Mouse (Mus musculus) kidney, postnatal 14 days (tissue): ENCODE data around the gene Aggf1.
"Not testable (repeated sequence)": the region's sequence is repeated elsewhere in the genome, so short reads cannot be mapped to it uniquely, and the experiment has no call there.

Source experiments
- DNase-seq: peaks from one replicate; pipeline ENCODE4 v3.0.0; 2022; ENCODE audit warnings: mixed read lengths

Gene Aggf1

DNA sequence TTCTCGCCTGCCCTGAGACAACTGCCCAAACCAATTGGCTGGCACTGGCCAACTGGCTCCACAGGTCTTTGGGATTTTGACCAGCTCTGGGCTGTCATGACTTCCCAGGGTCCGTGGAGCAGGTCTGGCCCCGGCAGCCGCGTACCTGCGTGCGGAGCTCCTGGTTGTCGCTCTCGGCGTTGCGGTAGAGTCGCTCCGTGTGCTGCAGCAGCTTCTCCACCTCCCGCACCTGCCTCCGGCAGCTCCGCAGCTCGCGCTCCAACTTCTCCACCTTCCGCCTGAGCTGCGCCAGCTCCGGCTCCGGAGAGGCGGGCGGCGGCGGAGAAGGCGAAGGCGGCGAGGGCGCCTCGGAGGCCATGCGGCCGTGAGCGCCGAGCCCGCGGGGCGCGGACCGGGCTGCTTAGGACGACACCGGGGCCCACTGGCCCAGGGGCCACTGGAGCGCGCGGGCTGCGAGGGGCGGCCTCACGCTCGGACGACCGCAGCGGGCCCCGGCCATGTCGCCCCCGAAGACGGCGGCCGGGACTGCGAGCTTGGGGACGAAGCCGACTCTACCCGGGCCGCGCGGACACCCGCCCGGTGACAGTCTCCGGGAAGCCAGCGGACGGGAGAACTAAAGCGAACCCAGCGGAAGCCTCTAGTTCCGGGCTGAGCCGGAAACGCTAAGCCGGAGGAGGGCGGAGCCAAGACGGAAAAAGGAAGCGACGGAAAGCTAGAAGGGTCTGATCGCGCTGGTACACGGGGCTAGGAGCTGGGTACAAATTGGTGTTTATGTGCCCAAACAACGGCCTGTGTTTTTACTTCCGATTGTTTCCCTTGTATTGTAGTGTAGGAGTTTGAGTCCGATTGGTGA, at the start of gene Aggf1:
TSS of gene Aggf1 (minus strand) at position 652 of the 853 bp plus-strand sequence.
- peak; percentile 94 for DNase-seq

DNA sequence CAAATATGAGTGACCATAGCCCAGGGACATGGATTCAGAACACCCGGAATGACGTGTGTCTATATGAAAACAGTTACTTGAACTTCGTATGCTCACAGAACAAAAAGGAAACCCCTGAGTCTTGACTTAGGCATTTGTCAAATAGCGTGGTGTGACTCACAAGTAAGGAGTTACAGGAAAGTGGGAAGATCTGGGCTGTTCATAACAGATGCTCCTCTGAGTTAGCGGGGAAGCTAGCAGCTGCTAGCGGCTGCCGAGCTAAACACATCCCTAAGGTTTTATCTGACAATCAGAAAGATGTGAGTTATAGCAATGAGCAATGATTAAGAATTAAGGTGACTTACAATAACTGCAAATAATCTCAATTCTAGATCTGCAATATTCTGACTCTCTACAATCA, 49.8 kb upstream of the Aggf1 start:
- no peak for DNase-seq

DNA sequence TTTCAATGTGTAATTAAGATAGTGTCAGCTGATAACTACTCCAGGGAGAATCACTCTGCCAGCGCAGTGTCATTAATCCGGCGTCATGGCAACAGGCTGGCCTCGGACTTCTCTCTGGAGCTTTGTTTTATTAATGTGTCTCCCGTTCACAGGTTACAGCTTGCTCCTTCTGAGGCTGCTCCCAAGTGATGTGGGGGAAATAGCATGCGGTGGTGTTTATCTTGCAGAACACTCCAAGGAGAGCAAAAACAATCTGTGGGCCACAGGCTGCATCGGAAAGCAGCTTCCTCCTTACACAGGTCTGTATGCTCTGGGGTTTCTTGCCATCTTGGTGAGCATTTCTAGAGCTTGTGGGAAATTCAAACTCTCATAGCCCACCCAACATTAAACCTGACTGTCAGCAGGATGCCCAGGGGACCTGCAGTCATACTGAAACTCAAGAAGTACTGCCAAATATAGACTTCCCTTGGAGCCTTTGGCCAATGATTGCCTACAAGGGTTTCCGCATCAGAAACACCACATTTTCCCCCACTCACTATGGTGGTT, 44.1 kb upstream of the Aggf1 start:
- DNase-seq: no peak

DNA sequence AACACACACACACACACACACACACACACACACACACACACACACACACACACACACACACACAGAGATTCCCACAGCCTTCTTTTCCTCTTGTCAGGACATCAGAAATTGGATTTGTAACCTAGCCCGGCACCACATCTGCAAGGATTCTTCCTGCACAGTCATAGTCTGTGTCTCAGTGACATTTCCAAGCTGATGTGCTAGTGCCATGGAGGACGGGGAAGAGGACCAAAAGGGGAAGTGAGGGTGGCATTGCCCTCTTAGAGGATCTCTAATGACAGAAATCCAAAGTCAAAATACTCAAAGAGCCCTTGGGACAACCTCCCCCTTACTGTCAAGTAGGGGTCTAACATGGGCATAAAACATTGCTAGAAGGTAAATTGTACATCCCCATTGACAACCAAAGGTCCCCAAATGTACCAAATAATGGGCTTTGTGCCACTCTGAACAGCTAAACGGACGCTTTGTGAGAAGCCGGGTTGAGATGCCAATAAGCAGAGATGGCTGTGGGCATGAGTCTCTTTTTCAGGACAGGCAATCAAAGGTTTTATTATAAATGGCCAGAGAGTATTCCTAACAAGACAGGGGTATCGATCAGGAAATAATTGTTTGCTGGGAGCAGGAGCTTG, 43.5 kb upstream of the Aggf1 start:
- no peak for DNase-seq

DNA sequence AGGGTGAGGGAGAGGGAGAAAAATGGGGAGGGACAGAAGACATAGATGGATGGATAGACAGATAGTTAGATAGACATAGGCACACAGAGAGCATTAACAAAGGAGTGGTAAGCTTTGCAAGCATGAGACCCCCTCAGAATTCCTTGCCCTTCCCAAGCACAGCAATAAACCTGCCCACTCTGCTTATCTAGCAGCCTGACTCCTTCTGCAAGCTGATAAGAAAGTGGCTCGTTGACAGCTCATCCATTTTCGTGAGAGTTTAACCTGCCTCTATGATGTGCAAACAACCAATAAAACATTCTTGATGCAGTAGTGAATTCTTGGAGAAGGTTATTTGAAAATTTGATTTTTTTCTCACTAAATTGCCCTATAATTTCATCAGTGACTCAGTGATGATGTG, 37.1 kb upstream of the Aggf1 start:
- DNase-seq: no peak

DNA sequence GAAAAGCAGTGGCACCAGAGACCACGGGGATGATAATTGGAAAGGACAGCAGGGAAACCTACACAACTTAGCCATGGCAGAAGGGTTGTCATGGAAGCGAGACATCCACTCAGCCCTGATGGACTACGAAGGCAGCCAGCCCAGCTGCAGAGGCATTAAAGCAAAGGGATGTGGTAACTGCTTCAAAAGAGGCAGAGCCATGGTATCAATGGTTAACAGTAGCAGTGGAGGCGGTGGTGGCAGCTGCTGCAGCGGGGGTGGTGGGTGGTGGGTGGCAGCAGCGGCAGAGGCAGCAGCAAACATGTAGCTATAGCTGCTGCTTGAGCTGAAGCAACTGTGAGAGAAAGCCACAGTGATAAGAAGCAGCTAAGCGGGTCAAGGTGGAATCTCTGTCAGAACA, 18.1 kb upstream of the Aggf1 start:
- no peak for DNase-seq

DNA sequence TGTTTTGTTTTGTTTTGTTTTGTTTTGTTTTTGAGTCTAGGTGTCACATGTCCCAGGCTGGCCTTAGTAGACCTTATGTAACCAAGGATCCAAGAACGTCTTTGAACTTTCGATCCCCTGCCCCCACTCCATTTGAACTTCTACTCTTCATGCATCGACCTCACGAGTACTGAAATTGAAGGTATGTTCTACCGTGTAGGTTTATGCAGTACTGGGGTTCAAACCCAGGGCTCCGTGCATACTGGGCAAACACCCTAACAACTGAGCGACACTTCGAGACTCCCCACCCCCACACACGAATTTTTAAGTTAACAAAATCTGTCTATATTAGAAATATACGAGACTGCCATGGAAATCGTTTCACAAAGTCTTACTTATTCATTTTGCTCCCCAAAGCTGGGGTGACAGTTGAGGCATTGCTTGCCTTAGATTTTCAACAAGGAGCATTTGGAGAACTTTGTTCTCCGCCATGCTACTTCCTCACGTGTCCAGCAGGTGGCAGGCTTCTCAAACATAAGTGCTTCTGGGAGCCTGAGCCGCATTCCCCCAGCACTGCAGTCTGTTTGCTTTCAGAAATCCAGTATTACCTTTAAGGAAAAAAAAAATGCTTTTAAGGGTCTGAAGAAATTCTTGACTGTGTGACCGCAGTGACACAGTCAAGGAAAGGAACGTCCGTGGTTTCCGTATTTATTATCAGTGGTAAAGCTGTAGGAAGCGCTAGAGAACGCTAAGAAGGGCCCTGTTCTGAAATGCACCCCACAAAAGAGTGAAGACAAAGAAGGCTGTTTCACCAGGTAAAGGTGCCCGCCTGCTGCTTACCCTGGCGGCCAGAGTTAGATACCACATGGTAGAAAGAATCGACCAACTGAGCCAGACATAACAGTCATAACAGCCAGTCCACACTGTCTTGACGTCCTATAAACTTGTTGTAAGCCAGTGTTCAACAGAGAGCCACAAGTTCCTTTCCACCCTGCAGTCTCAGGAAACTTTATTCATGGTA, 15.0 kb upstream of the Aggf1 start:
- DNase-seq: peak; percentile 75

DNA sequence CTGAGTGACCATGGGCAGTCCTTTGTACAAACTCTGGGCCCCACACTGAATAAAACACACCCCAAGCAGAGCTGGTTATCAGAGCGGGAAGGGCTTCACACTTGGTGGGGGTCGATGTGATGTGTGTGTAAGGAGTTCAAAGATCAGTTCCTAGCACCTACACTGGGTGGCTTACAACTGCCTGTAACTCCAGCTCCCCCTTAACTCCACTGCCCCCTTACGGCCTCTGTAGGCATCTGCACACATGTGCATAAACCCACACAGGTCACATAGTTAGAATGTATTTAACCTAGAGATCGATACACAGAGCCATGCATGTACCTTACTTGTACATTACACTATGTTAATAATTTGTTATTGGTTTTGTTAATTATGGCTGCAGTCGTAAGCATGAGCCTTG, 13.1 kb upstream of the Aggf1 start:
- no peak for DNase-seq

DNA sequence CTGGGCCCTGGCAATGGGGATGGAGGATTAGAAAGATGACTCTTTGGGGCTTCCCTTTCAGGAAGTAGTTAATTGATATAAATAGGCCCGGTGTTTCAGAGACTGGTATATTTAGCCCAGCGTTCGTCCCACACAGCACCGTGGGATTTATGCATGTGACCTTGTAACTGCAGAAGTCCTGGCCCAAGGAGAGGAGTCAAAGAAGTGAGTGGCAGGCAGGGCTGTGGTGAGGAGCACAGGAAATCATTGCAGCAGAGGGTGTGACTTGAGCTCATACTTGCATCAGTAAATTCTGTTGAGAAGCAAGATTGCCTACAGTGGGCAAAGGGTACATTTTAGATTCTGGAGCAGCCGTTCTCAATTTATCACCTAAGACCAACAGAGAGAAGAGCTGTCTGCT, 7.3 kb upstream of the Aggf1 start:
- no peak for DNase-seq

DNA sequence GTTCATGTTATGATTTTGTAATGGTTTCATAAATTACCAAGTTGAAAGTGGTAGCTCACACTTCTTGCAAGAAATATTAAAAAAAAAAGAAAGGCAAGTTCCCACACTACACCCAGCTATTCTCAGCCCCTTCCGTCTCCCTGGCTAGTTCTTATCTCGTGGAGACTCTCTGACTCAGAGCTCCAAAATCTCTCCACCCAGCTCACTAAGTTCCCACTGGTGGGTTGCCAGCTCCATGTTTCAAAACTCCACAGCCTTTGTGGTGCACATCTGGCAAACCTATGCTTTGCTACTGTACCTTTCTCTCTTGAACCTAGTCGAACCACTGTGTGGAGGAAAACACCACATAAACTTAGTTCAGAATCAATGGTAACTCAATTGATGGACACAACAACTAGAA, 3.5 kb upstream of the Aggf1 start:
- DNase-seq: no peak

DNA sequence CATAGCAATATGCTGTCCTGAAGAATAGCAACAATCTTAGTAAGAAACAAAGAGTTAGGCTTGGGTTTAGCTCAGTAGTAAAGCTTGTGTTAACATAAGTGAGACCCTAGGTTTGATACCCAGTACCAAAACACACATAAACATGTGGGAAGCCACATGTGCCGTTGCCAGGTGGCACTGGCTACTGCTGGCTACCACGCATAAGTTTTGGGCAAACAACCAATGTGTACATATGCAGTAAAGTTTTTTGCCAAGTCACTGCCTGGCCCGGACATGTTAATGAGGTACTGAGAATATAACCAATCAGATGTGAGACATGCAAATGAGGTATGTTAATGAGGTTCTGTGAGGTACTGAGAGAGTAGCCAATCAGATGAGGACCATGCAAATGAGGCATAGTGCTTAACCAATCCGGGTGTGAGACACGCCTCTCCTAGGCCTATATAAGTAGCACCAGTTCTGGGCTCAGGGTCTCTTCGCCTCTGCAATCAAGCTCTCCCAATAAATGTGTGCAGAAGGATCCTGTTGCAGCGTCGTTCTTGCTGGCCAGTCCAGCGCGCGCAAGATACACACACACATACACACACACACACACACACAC, 1.6 kb upstream of the Aggf1 start:
- not testable (repeated sequence) for DNase-seq

DNA sequence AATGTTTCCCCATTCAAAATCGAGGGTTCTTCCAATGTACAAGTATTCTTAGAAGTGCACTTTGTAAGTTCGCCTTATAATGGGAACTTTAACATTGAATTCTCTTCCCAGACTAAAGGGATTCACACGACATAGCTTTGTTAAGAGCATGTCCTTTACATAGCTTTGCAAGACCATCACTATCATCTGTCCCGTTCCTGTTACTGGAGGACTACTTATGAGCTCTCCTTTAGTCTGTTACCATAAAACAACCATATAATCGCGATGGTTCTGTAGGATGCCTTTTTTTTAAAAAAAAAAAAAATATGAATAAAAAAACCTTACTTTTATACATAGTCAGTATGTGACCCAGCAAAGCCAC, 382 bp upstream of the Aggf1 start:
- no peak for DNase-seq

DNA sequence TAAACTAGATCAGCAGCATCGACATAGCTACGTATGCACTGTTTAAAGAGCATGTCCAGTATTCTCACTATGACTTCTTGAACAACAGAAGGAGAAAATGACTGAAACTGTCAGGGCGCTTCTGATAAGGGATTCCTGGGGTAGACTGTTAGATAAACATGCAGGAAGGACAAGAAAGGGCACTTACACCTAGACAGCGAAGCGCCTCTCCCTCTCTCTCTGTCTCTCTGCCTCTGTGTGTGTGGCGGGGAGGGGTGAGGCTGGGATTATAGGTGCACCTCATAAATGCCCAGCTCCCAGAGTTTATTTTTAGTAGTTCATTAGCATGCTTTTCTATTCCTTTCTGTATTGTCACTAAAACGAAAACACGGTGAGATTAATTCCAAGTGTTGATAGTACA, 8.8 kb downstream of the Aggf1 start:
- no peak for DNase-seq

DNA sequence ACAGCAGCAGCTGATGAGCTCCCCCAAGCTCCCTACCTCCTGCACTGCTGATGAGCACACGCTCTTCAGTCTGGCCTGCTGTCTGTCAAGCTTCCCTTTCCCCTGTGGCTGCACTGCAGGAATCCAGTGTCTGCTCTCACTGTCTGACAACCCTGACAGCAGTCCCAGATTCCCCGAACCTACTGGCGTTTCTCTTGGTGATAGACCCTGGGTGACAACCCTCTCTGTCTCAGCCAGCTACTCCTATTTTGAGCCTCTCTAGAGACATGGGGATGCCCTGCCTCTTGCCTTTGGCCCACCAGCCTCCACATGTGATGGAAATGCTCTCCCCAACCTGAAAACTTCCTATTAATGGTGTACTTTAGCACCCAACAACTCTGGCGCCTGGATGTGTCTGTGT, 11.7 kb downstream of the Aggf1 start:
- DNase-seq: no peak

DNA sequence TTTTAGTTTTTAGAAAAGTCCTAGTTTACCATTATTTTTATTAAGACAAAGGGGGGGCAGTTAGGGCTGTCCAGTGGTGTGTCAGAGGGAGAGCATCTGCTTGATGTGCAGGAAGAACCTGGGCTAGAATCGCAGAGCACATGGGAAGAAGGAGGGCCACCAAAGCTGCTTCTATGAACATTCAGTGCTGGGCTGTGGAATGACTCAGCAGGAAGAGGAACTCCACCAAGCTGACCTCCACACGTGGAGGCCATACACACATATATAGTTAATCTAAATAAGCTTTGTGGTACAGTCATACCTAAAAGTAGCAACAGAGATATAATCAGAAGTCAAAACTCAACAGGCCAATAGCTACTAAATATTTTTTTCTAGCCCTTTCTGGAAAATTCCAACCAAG, 16.9 kb downstream of the Aggf1 start:
- DNase-seq: no peak

DNA sequence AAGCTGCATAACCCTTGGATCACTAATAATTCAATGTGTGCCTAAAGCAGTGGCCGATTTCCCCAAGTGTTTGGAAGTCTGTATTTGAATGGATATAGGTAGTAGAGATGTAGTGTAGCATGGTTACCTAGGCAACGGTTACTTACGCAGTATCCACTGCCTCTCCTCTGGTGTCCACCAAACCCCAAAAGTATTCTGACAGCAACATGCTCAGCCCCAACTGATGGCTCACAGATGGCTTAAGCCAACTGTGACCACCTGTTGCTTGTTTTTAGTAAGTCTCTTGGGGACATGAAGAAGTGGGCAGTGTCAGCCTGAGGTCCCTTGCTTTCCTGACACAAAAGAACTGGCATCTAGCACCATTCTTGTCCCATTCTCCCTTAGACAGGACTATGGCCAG, 26.7 kb downstream of the Aggf1 start:
- DNase-seq: no peak

DNA sequence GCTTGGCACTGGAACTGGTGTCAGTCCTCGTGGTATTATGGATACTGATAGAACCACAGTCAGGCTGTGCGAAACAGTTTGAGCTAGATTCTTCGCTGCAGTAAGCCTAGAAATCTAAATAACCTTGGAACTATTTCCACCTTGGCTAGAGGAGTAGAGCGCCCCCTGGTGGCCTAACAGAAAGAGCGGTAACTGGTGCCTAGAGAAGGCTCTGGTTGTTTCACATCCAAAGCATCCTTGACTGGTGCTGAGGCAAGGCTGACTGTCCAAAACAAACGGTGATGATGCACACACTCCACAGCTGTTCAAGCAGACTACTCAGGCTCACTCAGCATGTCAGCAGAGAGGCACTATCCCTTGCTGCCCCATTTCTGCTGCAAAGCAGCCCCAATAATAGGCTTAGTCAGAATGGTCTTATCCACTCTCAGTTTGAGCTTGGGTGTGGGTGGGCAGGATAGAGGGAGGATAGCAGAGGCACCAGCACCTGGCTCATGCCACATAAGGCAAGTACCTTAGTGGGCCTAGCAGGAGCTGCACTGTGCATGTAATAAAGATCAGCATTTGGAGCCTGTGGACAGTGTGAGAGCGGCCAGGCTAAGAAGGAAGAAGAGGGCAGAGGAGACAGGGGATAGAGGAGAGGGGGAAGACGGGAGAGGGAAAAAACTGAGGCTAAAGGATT, 28.0 kb downstream of the Aggf1 start:
- DNase-seq: peak; percentile 82

DNA sequence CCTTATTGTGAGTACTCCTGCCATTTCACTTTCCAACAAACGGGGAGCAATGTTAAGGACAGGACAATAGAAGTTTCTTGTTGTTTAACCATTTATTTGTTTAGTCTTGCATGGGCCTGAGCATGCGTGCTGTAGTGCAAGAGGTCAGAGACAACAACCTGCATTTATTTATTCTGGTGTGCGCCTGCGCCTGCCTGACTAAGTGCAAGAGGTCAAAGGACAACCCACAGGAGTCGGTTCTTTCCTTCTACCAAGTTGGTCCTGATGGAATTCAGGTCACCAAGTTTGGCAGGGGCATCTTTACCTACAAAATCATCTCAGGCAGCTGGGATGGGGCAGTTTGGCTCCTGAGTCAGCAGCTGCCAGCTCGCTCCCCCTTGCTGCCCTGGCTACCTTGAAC, 29.3 kb downstream of the Aggf1 start:
- no peak for DNase-seq

DNA sequence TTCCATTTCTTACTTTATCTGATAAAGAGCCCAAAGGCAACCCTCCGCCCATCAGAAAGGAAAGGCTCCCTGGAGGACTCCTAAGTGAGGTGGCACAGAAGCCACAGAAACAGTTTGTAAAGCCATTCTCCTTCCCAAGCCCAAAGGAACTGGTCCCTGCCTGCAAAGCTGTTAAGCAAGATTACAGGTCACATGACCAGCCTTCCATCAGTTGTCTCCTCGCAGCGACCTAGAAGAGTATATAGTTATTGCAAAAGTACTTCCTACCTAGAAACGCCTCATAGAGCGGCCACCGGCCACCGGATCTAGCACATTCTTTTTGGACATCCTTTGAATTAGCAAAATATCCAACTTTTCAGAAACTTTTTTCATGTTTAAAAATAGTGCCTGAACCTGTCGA, 31.7 kb downstream of the Aggf1 start:
- no peak for DNase-seq

DNA sequence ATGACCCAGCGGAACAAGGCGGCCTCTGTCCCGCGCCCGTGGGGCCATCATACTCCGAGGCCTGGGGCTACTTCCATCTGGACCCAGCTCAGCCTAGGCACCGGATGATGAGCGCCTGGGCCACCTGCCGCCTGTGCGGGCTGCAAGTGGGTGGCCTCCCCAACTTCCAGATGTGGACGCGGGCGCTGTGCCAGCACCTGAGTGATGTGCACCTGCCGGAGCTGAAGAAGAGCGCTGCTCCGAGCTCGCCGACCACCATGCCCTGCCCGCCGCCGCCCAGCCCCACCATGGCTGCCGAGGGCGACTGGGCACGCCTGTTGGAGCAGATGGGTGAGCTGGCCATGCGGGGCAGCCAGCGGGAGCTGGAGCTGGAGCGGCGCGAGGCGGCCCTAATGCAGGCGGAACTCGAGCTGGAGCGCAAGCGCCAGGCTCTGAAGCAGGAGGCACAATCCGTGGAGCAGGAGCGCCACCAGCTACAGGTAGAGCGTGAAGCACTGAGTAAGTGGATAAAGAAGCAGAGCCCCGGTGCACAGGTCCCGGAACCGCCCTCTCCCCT, 39.0 kb downstream of the Aggf1 start:
- no peak for DNase-seq

DNA sequence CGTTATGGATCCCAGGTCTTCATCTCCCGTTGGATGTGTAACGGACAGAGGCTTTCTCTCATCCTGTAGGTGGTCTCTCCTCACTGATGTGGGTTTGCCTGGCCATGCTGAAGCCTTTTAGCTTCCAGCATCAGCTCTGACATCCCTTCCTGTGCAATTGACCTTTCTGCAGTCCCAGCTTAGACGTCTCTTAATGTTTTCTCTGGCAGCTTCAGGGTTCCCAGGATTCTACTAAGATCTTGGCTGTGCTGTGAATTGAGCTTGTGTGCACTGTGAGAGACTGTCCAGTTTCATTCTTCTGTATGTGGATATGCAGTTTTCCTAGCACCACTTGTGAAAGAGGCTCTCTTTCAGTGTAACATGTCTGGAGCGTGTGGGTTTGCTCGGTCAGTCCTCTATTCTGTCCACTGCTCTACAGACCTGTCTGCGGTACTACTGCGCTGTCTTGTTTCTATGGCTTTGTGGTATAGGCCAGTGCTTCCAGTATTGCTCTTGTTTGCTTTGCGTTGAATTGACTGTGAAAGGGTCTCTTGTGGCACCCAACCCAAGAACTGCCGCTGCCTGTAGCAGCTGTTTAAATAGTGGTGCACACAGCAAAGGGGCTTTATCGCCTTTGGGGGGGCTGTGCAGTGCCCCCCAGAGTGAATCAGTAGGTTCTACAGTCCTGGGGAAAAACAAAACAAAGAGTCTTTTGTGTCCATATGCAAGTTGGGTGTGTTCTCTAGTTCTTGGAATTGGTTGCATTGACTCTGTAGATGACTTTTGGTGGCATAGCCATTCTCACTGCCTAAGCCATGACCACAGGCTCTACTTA, 42.9 kb downstream of the Aggf1 start:
- DNase-seq: no peak
